Comparison of ENCODE assay signal across 14 mouse cellular contexts in genomic region chr4:150794878-150795277, GRCm38 (mm10). TPM values are rescaled to one million over a fixed set of nuclear protein-coding genes. Genes with fewer than 3 reads are reported as not detected.
DNase-seq lines count a peak whose midpoint lies in the region; ATAC-seq and TF ChIP-seq lines count a peak whose summit lies in the region.
"Had no signal": no experiment of that assay in that cellular context is flagged by ENCODE, and none has a peak within 500 bp of the region (broad histone marks: within the 10 kb centered on the region; RNA-seq: fewer than 3 reads in every experiment).

No protein-coding gene starts in this region.

- no peak for TF ChIP-seq CTCF in testis, adult 2 months (IDR thresholded peaks at IDR 0.05; ENCODE audit: control insufficient read depth, insufficient read depth, insufficient replicate concordance, low read depth, low read length)

- peak overlapping the region; percentile 22; the same call in 1 of the 2 replicates for H3K27ac ChIP-seq in testis, adult 2 months (ENCODE audit: control insufficient read depth, insufficient read depth, low read depth, low read length)
- peak overlapping the region; percentile 30; the same call in 1 of the 2 replicates for H3K27ac ChIP-seq in midbrain, embryonic 11.5 days (ENCODE audit: low read depth, low read length)
- peak overlapping the region; percentile 38 for H3K27ac ChIP-seq in neural tube, embryonic 15.5 days (replicated peaks)
- H3K27ac ChIP-seq: limb, embryonic 12.5 days; liver, embryonic 15.5 days had no signal

- 57% methylated on average over 5 of the region's 5 CpGs for WGBS in midbrain, embryonic 11.5 days
- WGBS in neural tube, embryonic 15.5 days: 51% methylated on average over 5 of the region's 5 CpGs

- H3K27me3 ChIP-seq in testis, adult 2 months (ENCODE audit: control insufficient read depth, insufficient read depth, low read length): no peaks in the 10 kb centered on the region
- no peaks in the 10 kb centered on the region for H3K27me3 ChIP-seq in midbrain, embryonic 11.5 days (ENCODE audit: control insufficient read depth, insufficient read depth, low read length)
- H3K27me3 ChIP-seq in neural tube, embryonic 15.5 days (replicated peaks): no peaks in the 10 kb centered on the region
- H3K27me3 ChIP-seq: limb, embryonic 12.5 days; liver, embryonic 15.5 days; Patski had no signal

- no peak overlapping the region for H3K4me3 ChIP-seq in testis, adult 2 months (ENCODE audit: control insufficient read depth, low read depth, low read length)
- no peak overlapping the region for H3K4me3 ChIP-seq in midbrain, embryonic 11.5 days (ENCODE audit: low read depth, low read length)
- H3K4me3 ChIP-seq in neural tube, embryonic 15.5 days (replicated peaks): no peak overlapping the region
- H3K4me3 ChIP-seq: limb, embryonic 12.5 days; liver, embryonic 15.5 days had no signal

- no peaks in the 10 kb centered on the region for H3K9me3 ChIP-seq in midbrain, embryonic 11.5 days (ENCODE audit: control insufficient read depth, low read length)
- no peaks in the 10 kb centered on the region for H3K9me3 ChIP-seq in neural tube, embryonic 15.5 days (replicated peaks)
- H3K9me3 ChIP-seq: limb, embryonic 12.5 days; liver, embryonic 15.5 days had no signal

- DNase-seq in cerebellum, adult 9-11 months: peak; percentile 7
- DNase-seq in cerebellum, adult 9-10 months: no peak
- no peak for DNase-seq in testis, postnatal 10 days (ENCODE audit: low spot score)
- DNase-seq in midbrain, embryonic 11.5 days (ENCODE audit: low spot score, missing footprints): no peak
- DNase-seq in ovary, adult 18-20 months (ENCODE audit: low spot score): no peak
- no peak for DNase-seq in right cerebral cortex, adult 2 months (ENCODE audit: low spot score in 2 of 2)
- DNase-seq: kidney, postnatal 25 days; thymus, postnatal 4 days had no signal

- peak; percentile 19; the same call in 1 of the 2 replicates for ATAC-seq in midbrain, embryonic 11.5 days (ENCODE audit: low FRiP score)
- ATAC-seq in neural tube, embryonic 15.5 days (ENCODE audit: low FRiP score): no peak
- ATAC-seq: intestine, postnatal 0 days; Patski had no signal

- no peak for TF ChIP-seq POLR2A in testis, adult 2 months (IDR thresholded peaks at IDR 0.05; ENCODE audit: control insufficient read depth, low read depth, low read length)

- no peak overlapping the region for H3K4me2 ChIP-seq in midbrain, embryonic 11.5 days
- no peak overlapping the region for H3K4me2 ChIP-seq in neural tube, embryonic 15.5 days
- H3K4me2 ChIP-seq: limb, embryonic 12.5 days; liver, embryonic 15.5 days had no signal

- no peaks in the 10 kb centered on the region for H3K36me3 ChIP-seq in testis, adult 2 months (ENCODE audit: control insufficient read depth, insufficient read depth, low read length)
- H3K36me3 ChIP-seq in midbrain, embryonic 11.5 days (ENCODE audit: control insufficient read depth, insufficient read depth, low read length): no peaks in the 10 kb centered on the region
- H3K36me3 ChIP-seq in neural tube, embryonic 15.5 days: no peaks in the 10 kb centered on the region
- H3K36me3 ChIP-seq: limb, embryonic 12.5 days; liver, embryonic 15.5 days had no signal

- H3K4me1 ChIP-seq in testis, adult 2 months (ENCODE audit: control insufficient read depth, insufficient read depth, low read length): peaks cover 8% of the 10 kb centered on the region
- H3K4me1 ChIP-seq in midbrain, embryonic 11.5 days (ENCODE audit: control insufficient read depth, insufficient read depth, low read length): peaks cover 11% of the 10 kb centered on the region
- peaks cover 17% of the 10 kb centered on the region for H3K4me1 ChIP-seq in neural tube, embryonic 15.5 days

- H3K9ac ChIP-seq in midbrain, embryonic 11.5 days (ENCODE audit: low read length): 0 out of 2 replicates have a peak overlapping the region, but pooled peaks have one; percentile 5
- H3K9ac ChIP-seq in neural tube, embryonic 15.5 days (replicated peaks): no peak overlapping the region
- H3K9ac ChIP-seq: limb, embryonic 12.5 days; liver, embryonic 15.5 days had no signal

RNA-seq across cellular contexts. Expression of gene Errfi1, which starts 58.8 kb away (rescaled TPM):
- polyA plus RNA-seq in testis, adult 2 months (2012; rRNA removed): 10.6 and 11.2 TPM in 2 replicates
- 29.5 and 29.7 TPM in 2 replicates for polyA plus RNA-seq in midbrain, embryonic 11.5 days (2014; fragmentation: Nextera tagmentation; extraction: Ambion mirVana)
- polyA plus RNA-seq in neural tube, embryonic 15.5 days (2015; fragmentation: Nextera tagmentation; extraction: Ambion mirVana): 51.8 and 57.4 TPM in 2 replicates
